Mouse (Mus musculus): ENCODE results near the gene Npff.

- TF ChIP-seq HCFC1 (IDR thresholded peaks at IDR 0.05; ENCODE audit: low read depth, low read length): no peak
- no peak for TF ChIP-seq CTCF (conservative IDR thresholded peaks at IDR 0.05 in 1 of 2, IDR thresholded peaks at IDR 0.05 in 1 of 2; ENCODE audit: low read depth in 2 of 2, low read length in 2 of 2)
Observed at GRCm38 (mm10) chr15:102563061-102563460, 38.3 kb upstream of the Npff start.
